Mouse (Mus musculus): ENCODE measurements at regions not wholly inside any gene's neighbourhood (a gene's known extent, or its start where the extent isn't known, plus 50 kb on each side); places are given as distances from the start of the nearest gene placed in this dataset.

- no peak for DNase-seq (ENCODE audit: low spot score in 2 of 2)
These were observed 204.3 kb downstream of the C1d start for GRCm38 (mm10) chr11:17461701-17462100.

GRCm38 (mm10) chr11:17464875-17465274 lies 207.5 kb downstream of the C1d start:
- DNase-seq (ENCODE audit: low spot score in 2 of 2), result no peak

GRCm38 (mm10) chr11:17468431-17469165 lies 211.2 kb downstream of the C1d start:
- no peak for DNase-seq (ENCODE audit: low spot score in 2 of 2)

- no peak for DNase-seq (ENCODE audit: low spot score in 2 of 2)
These were observed 224.1 kb downstream of the C1d start for GRCm38 (mm10) chr11:17481436-17481996.

GRCm38 (mm10) chr11:17483849-17484441 lies 226.6 kb downstream of the C1d start:
- no peak for DNase-seq (ENCODE audit: low spot score in 2 of 2)

- DNase-seq (ENCODE audit: low spot score in 2 of 2), result no peak
These were observed 244.0 kb downstream of the C1d start for GRCm38 (mm10) chr11:17501120-17502043.

- DNase-seq (ENCODE audit: low spot score in 2 of 2), result no peak
These were observed 244.7 kb downstream of the C1d start for GRCm38 (mm10) chr11:17502052-17502451.

- no peak for DNase-seq (ENCODE audit: low spot score in 2 of 2)
These were observed 265.0 kb downstream of the C1d start for GRCm38 (mm10) chr11:17522220-17522919.

GRCm38 (mm10) chr11:17523329-17523728 lies 265.9 kb downstream of the C1d start:
- DNase-seq (ENCODE audit: low spot score in 2 of 2), result no peak

- DNase-seq (ENCODE audit: low spot score in 2 of 2), result no peak
These were observed 267.8 kb downstream of the C1d start for GRCm38 (mm10) chr11:17524985-17525775.

GRCm38 (mm10) chr11:17526476-17526875 lies 269.1 kb downstream of the C1d start:
- DNase-seq (ENCODE audit: low spot score in 2 of 2), result no peak

- no peak for DNase-seq (ENCODE audit: low spot score in 2 of 2)
These were observed 271.2 kb downstream of the C1d start for GRCm38 (mm10) chr11:17528609-17529008.

- no peak for DNase-seq (ENCODE audit: low spot score in 2 of 2)
These were observed 276.3 kb downstream of the C1d start for GRCm38 (mm10) chr11:17533706-17534105.

- no peak for DNase-seq (ENCODE audit: low spot score in 2 of 2)
These were observed 288.9 kb downstream of the C1d start for GRCm38 (mm10) chr11:17546286-17546685.

GRCm38 (mm10) chr11:17549148-17549547 lies 291.8 kb downstream of the C1d start:
- DNase-seq (ENCODE audit: low spot score in 2 of 2), result no peak

GRCm38 (mm10) chr11:17555276-17555675 lies 297.9 kb downstream of the C1d start:
- DNase-seq (ENCODE audit: low spot score in 2 of 2), result no peak

- DNase-seq (ENCODE audit: low spot score in 2 of 2), result no peak
These were observed 334.6 kb downstream of the C1d start for GRCm38 (mm10) chr11:17591780-17592487.

GRCm38 (mm10) chr11:17603726-17604493 lies 346.5 kb downstream of the C1d start:
- no peak for DNase-seq (ENCODE audit: low spot score in 2 of 2)
